Mouse (Mus musculus): ENCODE measurements around the gene Flvcr2. TPM values are rescaled to one million over a fixed set of nuclear protein-coding genes. Genes with fewer than 3 reads are reported as not detected.
A peak's percentile ranks its signal among the peaks of the same experiment; 100 is the strongest.

Flvcr2 gene
- total RNA-seq, 1 experiment from 2014 or later = not detected

DNA sequence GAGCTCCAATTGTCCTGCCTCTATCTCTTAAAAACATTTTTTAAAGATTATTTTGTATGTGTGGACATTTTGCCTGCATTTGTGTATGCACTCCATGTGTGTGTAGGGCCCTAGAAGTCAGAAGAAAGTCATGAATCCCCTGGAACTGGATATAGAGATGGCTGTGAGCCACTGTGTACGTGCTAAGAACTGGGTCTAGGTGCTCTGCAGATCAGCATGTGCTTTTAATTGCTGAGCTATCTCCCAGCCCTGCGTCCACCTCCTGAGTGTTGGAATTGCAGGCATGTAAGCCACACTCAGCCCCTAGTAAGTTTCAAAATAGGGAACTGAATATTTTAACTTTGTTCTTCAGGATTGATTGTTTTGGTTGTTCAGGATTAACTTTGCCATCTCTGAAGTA, 88.2 kb downstream of the Flvcr2 start:
- ATAC-seq (replicated peaks; ENCODE audit: insufficient number of reproducible peaks, low FRiP score, low TSS enrichment, poor library complexity, severe bottlenecking) = no peak

DNA sequence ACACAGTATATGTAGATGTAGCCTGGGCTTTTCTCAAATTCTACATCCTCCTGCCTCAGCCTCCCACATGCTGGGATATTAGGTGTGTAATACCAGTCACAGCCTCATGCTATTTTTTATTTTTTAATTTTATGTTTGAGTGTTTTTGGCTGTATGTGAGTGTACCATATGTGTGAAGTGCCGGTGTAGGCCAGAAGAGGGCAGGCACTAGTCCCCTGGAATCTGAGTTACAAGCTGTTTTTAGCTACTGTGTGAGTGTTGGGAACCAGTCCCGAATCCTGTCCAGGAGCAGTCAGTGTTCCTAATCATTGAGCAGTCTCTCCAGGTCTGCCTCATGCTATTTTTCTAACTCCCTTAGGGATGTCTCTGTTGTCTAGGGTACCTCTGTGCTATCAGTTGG, 91.4 kb downstream of the Flvcr2 start:
- ATAC-seq (replicated peaks; ENCODE audit: insufficient number of reproducible peaks, low FRiP score, low TSS enrichment, poor library complexity, severe bottlenecking) = no peak

GRCm38 (mm10) chr12:85839371-85840000, 93.1 kb downstream of the Flvcr2 start:
- ATAC-seq (replicated peaks; ENCODE audit: insufficient number of reproducible peaks, low FRiP score, low TSS enrichment, poor library complexity, severe bottlenecking) = no peak

DNA sequence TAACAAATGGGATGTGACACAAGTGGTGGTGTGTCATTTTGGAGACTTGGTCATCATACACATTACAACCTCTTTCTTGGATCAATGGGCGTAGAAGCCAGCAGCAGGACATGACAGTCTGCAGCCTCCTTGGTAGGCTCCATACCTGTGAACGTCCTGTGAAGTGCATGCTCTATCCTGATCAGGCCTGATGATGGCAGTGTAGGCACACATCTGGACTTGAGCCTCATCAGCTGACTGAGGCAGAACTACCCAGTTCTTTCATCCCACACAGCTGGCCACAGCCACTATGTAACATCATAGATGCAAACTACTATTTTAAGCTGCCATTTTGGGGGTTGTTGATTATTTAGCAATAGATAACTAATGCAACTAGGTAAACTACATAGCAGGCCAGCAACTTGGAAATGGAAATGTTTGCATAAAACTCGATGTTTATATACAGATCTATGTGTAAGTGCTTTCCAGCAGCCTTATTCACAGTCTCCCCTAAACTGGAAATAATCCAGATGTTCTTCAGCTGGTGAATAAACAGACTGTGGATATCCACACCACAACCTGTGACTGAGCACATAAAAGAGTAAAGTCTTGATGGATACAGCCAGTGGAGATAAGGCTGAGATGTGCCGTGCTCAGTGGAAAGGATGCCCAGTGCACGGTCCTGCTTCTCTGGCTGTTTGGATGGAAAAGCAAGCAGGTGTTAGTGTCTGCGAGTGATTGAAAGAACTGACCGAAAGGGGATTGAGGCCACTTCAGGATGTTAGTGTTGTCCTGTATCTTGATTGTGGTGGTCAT, 102.0 kb downstream of the Flvcr2 start:
- ATAC-seq (replicated peaks; ENCODE audit: insufficient number of reproducible peaks, low FRiP score, low TSS enrichment, poor library complexity, severe bottlenecking) = 0 out of 2 replicates have a peak, but pooled peaks have one; percentile 22

DNA sequence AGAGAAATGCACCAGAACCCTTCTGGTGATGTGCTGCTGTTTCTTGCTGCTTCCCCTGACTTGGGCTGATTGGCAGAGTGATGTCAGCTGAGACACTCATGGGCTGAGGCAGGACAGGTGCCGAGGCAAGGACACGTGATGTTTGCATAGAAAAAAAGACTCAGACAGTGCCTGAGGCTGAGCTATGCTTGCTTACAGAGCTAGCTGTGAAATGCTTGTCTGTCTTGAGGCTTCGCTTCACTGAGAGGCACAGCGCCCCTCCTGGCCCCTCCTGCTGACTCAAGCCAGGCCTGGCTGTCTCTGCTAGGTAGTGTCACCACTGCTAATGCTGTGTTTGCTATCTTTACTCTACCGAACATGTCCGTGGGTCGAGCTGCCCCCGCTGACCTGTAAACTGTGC, 104.3 kb downstream of the Flvcr2 start:
- no peak for ATAC-seq (replicated peaks; ENCODE audit: insufficient number of reproducible peaks, low FRiP score, low TSS enrichment, poor library complexity, severe bottlenecking)

DNA sequence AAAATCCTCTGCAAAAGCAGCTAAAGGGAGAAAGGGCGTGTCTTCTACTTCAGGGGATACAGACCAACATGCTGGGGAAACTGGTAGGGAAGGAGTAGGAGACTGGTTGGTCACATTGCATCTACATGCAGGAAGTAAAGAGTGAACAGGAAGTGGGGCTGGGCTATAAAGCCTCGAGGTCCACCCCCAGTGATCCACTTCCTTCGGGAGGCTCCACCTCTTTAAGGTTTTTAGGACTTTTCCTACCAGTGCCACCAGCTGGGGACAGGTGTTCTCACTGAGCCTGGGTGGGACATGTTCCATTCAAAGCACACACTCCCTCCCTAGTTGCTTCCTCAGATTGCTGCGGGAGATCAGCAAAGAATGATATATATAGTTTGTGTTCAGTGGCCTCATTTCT, 107.5 kb downstream of the Flvcr2 start:
- ATAC-seq (replicated peaks; ENCODE audit: insufficient number of reproducible peaks, low FRiP score, low TSS enrichment, poor library complexity, severe bottlenecking) = no peak

GRCm38 (mm10) chr12:85854271-85854670, 107.9 kb downstream of the Flvcr2 start:
- ATAC-seq (replicated peaks; ENCODE audit: insufficient number of reproducible peaks, low FRiP score, low TSS enrichment, poor library complexity, severe bottlenecking) = no peak

DNA sequence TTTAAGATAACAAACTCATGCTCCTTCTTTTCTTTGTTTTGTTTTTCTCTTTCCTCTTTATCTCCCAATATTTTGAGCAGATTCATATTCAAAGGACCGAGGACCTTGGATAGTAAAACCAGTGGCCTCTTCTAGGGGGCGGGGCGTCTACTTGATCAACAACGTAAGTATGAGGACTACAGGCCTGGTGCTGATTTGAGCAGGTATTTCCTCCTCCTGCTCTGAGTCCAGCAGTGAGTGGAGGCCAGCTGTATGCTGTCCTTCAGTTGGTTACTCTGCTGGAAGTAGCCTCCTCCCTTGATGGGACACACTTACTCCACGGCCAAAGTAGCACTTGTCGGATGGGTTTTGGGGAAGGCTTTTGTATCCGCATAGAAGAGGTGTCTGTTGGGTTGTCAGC, 111.0 kb downstream of the Flvcr2 start:
- ATAC-seq (replicated peaks; ENCODE audit: insufficient number of reproducible peaks, low FRiP score, low TSS enrichment, poor library complexity, severe bottlenecking) = no peak

- ATAC-seq (replicated peaks; ENCODE audit: insufficient number of reproducible peaks, low FRiP score, low TSS enrichment, poor library complexity, severe bottlenecking) = no peak
Observed at GRCm38 (mm10) chr12:85859111-85859510, 112.8 kb downstream of the Flvcr2 start.

DNA sequence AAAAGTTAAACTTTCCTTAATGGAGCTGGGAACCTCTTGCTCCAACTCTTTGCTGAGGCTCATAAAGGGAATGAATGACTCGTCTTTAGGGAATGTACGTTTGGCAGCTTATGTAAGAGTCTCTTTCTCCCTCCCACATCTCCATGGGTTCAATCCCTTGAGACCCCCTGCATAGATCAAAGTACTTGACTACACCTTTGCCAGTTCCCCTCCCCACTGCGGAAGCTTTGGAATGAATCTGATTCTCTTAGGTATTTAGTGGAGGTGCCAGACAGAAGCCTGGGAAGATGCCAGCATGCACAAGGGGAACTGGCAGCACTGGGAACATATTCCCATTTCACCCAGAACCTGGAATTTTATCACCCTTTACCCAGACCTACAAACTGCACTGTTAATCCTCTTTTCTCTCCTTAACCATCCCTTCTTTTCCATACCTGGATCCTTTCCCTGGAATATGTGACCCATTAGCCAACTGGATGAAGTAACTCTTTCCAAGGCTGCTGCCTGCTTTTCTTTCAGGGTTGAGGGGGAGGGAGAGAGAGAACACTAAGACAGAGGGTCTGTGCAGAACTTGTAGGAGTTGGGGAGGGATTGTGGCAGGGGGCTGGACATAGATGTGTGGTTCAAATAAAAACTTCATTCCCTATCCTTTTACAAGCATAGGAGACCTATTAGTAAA, 113.3 kb downstream of the Flvcr2 start:
- no peak for ATAC-seq (replicated peaks; ENCODE audit: insufficient number of reproducible peaks, low FRiP score, low TSS enrichment, poor library complexity, severe bottlenecking)

DNA sequence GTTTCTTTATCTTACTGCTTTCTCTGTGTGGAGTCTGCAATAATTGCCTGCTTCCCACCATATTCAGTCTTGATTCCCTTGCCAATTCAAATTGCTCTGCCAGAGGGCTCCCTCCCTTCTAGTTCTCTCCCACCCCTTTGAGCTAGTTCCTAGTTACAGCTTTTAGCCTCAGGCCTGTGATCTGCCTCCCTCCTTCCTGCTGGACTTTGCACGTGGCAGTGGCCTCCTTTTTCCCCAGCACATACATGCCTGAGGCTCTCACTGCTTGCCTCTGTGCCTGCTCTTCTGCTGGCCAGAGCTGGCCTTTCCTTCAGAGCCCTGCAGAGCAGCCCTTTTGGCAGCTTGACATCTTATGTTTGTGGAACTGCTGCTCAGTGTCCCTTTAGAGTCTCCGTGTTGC, 116.2 kb downstream of the Flvcr2 start:
- no peak for ATAC-seq (replicated peaks; ENCODE audit: insufficient number of reproducible peaks, low FRiP score, low TSS enrichment, poor library complexity, severe bottlenecking)

Other genes with a start within 250 kb of the Flvcr2 start
- gene Jdp2, start 147.5 kb upstream of the Flvcr2 start, total RNA-seq (2017) = 28.2 to 43.6 TPM (median 32.9 TPM) in 3 replicates
- gene Batf, start 59.9 kb upstream of the Flvcr2 start, total RNA-seq (2017) = 28.7 to 49.6 TPM (median 34.2 TPM) in 3 replicates
- 17.2 to 32.8 TPM (median 25.8 TPM) in 3 replicates for gene Erg28, start 78.0 kb downstream of the Flvcr2 start, total RNA-seq (2017)
- 13.0 to 27.4 TPM (median 17.6 TPM) in 3 replicates for gene Ttll5, start 78.1 kb downstream of the Flvcr2 start, total RNA-seq (2017)